Comparison of ENCODE assay signal across 8 mouse cellular contexts in the genomic region with DNA sequence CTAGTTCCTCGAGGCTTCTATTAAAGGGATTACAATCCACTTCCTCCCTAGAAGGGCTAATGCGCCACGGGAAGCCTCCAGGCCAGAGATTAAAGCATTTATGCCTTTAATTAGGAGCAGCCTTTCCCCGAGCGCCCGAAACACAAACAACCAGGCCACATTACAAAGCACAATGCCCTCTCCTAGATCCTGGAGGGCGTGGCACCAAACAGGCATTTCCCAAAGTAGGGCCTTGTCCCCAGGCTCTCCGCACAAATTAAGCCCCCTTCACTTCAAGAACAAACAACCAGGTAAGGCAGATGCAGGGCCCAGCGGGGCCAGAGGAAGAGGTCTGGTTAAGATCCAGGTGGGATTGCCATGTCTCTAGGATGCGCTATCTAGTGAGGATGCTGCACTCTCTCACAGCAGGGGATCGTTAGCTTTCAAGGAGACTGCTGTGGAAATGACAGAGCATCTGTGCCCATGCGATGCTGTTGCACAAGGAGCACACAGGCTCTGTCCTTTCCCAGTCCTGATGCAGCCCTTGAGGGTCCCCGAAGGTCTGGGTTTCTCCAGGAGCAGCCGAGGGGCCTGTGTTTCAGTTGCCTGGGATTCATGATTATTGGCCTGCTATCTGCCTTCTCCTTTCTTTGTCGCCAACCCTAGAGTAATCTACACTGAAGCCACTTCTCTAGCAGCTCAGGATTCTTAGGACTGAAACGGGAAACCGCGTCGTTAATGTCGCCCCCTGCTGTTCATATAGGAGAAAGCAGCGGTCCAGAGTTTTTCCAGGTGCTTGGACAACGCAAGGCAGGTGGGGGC. TPM values are rescaled to one million over a fixed set of nuclear protein-coding genes. Genes with fewer than 3 reads are reported as not detected.
DNase-seq lines count a peak whose midpoint lies in the region; ATAC-seq and TF ChIP-seq lines count a peak whose summit lies in the region.

No protein-coding gene starts in this region.

- H3K79me2 ChIP-seq in C2C12 (ENCODE audit: control insufficient read depth, insufficient read depth) = no peaks in the 10 kb centered on the region

- TF ChIP-seq CTCF in C2C12 (IDR thresholded peaks at IDR 0.05; ENCODE audit: control insufficient read depth, insufficient read depth, insufficient read length) = peak; percentile 44
- peak; percentile 64 for TF ChIP-seq CTCF in cortical plate, adult 2 months (IDR thresholded peaks at IDR 0.05; ENCODE audit: extremely low read depth, insufficient read depth, low read length)

- no peak for ATAC-seq in heart, embryonic 11.5 days (replicated peaks; ENCODE audit: insufficient number of reproducible peaks, low FRiP score, low TSS enrichment)
- peak; percentile 52; the same call in 1 of the 2 replicates for ATAC-seq in kidney, embryonic 14.5 days (ENCODE audit: low FRiP score, low TSS enrichment)
- ATAC-seq in liver, embryonic 13.5 days (ENCODE audit: low read depth) = no peak
- ATAC-seq in neural tube, embryonic 11.5 days (ENCODE audit: insufficient read depth, low FRiP score, low TSS enrichment) = peak; percentile 58; the same call in 1 of the 2 replicates

- H3K27ac ChIP-seq in cortical plate, adult 2 months (ENCODE audit: insufficient read depth, low read length) = no peak overlapping the region
- H3K27ac ChIP-seq in heart, embryonic 11.5 days (ENCODE audit: low read depth, low read length) = no peak overlapping the region
- no peak overlapping the region for H3K27ac ChIP-seq in kidney, embryonic 14.5 days (ENCODE audit: low read depth, low read length)
- no peak overlapping the region for H3K27ac ChIP-seq in liver, embryonic 13.5 days
- H3K27ac ChIP-seq in neural tube, embryonic 11.5 days (ENCODE audit: low read depth, low read length) = no peak overlapping the region

- H3K4me3 ChIP-seq in C2C12 (ENCODE audit: insufficient read depth, poor library complexity, severe bottlenecking) = no peak overlapping the region
- H3K4me3 ChIP-seq in cortical plate, adult 2 months (ENCODE audit: insufficient read depth, low read length) = no peak overlapping the region
- H3K4me3 ChIP-seq in heart, embryonic 11.5 days (ENCODE audit: low read depth, low read length) = peak overlapping the region; percentile 26; the same call in 1 of the 2 replicates
- peak overlapping the region; percentile 19 for H3K4me3 ChIP-seq in kidney, embryonic 14.5 days (ENCODE audit: low read length)
- H3K4me3 ChIP-seq in liver, embryonic 13.5 days (replicated peaks) = no peak overlapping the region
- H3K4me3 ChIP-seq in neural tube, embryonic 11.5 days (ENCODE audit: low read depth, low read length) = no peak overlapping the region

- TF ChIP-seq POLR2A in cortical plate, adult 2 months (IDR thresholded peaks at IDR 0.05; ENCODE audit: extremely low read depth, insufficient read depth, low read length) = no peak

- no peaks in the 10 kb centered on the region for H3K9me3 ChIP-seq in heart, embryonic 11.5 days (replicated peaks; ENCODE audit: control insufficient read depth, low read length)
- H3K9me3 ChIP-seq in kidney, embryonic 14.5 days (ENCODE audit: control insufficient read depth, low read length) = no peaks in the 10 kb centered on the region
- H3K9me3 ChIP-seq in liver, embryonic 13.5 days (replicated peaks) = no peaks in the 10 kb centered on the region
- H3K9me3 ChIP-seq in neural tube, embryonic 11.5 days (ENCODE audit: control insufficient read depth, low read length) = no peaks in the 10 kb centered on the region

- peak overlapping the region; percentile 24; the same call in 1 of the 2 replicates for H3K9ac ChIP-seq in heart, embryonic 11.5 days (ENCODE audit: low read depth, low read length)
- peak overlapping the region; percentile 44; the same call in 1 of the 2 replicates for H3K9ac ChIP-seq in kidney, embryonic 14.5 days (ENCODE audit: low read depth, low read length)
- no peak overlapping the region for H3K9ac ChIP-seq in liver, embryonic 13.5 days
- H3K9ac ChIP-seq in neural tube, embryonic 11.5 days (ENCODE audit: low read length) = peak overlapping the region; percentile 36

- peak; percentile 74 for DNase-seq in R1 (ENCODE audit: low read depth, low spot score)
- peak; percentile 9 for DNase-seq in liver, embryonic 13.5 days
- peak; percentile 69 for DNase-seq in neural tube, embryonic 11.5 days (ENCODE audit: low spot score)
- DNase-seq in thymus, postnatal 14 days = peak; percentile 36

- WGBS in heart, embryonic 11.5 days (ENCODE audit: insufficient replicate concordance) = 6% methylated on average over 22 of the region's 22 CpGs
- 3% methylated on average over 22 of the region's 22 CpGs for WGBS in kidney, embryonic 14.5 days
- 16% methylated on average over 22 of the region's 22 CpGs for WGBS in liver, embryonic 13.5 days (ENCODE audit: insufficient replicate concordance)
- WGBS in neural tube, embryonic 11.5 days = 4% methylated on average over 22 of the region's 22 CpGs

- H3ac ChIP-seq in C2C12 (ENCODE audit: control insufficient read depth, insufficient read length, low read depth) = no peak overlapping the region

- peak overlapping the region; percentile 59 for H3K4me2 ChIP-seq in heart, embryonic 11.5 days
- peak overlapping the region; percentile 51 for H3K4me2 ChIP-seq in kidney, embryonic 14.5 days (replicated peaks; ENCODE audit: low read depth, low read length)
- H3K4me2 ChIP-seq in liver, embryonic 13.5 days = peak overlapping the region; percentile 22
- H3K4me2 ChIP-seq in neural tube, embryonic 11.5 days (ENCODE audit: low read depth) = peak overlapping the region; percentile 34

- no peaks in the 10 kb centered on the region for H3K4me1 ChIP-seq in cortical plate, adult 2 months (ENCODE audit: control insufficient read depth, insufficient read depth, low read length)
- no peaks in the 10 kb centered on the region; the same call in 1 of the 2 replicates for H3K4me1 ChIP-seq in heart, embryonic 11.5 days (ENCODE audit: control insufficient read depth, insufficient read depth, low read length)
- 0 out of 2 replicates have a peak, but pooled peaks cover 6% of the 10 kb centered on the region for H3K4me1 ChIP-seq in kidney, embryonic 14.5 days (ENCODE audit: control insufficient read depth, insufficient read depth, low read length)
- peaks cover 7% of the 10 kb centered on the region; the same call in 1 of the 2 replicates for H3K4me1 ChIP-seq in liver, embryonic 13.5 days (replicated peaks)
- H3K4me1 ChIP-seq in neural tube, embryonic 11.5 days (ENCODE audit: control insufficient read depth, insufficient read depth, low read length) = 0 out of 2 replicates have a peak, but pooled peaks cover 4% of the 10 kb centered on the region

- no peaks in the 10 kb centered on the region for H3K36me3 ChIP-seq in C2C12 (ENCODE audit: control insufficient read depth, insufficient read depth)
- H3K36me3 ChIP-seq in heart, embryonic 11.5 days (ENCODE audit: control insufficient read depth, insufficient read depth, low read length) = no peaks in the 10 kb centered on the region
- H3K36me3 ChIP-seq in kidney, embryonic 14.5 days (ENCODE audit: control insufficient read depth, insufficient read depth, low read length) = no peaks in the 10 kb centered on the region
- H3K36me3 ChIP-seq in liver, embryonic 13.5 days = no peaks in the 10 kb centered on the region
- no peaks in the 10 kb centered on the region for H3K36me3 ChIP-seq in neural tube, embryonic 11.5 days (ENCODE audit: control insufficient read depth, insufficient read depth, low read length)

- no peaks in the 10 kb centered on the region for H3K79me3 ChIP-seq in C2C12 (ENCODE audit: low read depth)

- H3K27me3 ChIP-seq in C2C12 (ENCODE audit: control insufficient read depth, insufficient read depth, insufficient read length) = no peaks in the 10 kb centered on the region
- H3K27me3 ChIP-seq in heart, embryonic 11.5 days (ENCODE audit: control insufficient read depth, insufficient read depth, low read length) = peaks cover 11% of the 10 kb centered on the region
- no peaks in the 10 kb centered on the region for H3K27me3 ChIP-seq in kidney, embryonic 14.5 days (ENCODE audit: control insufficient read depth, insufficient read depth, low read length)
- peaks cover 25% of the 10 kb centered on the region for H3K27me3 ChIP-seq in liver, embryonic 13.5 days
- no peaks in the 10 kb centered on the region for H3K27me3 ChIP-seq in neural tube, embryonic 11.5 days (ENCODE audit: control insufficient read depth, insufficient read depth, low read length)

TF ChIP-seq in C2C12, 6 proteins besides CTCF, POLR2A, EP300 and RAD21:
- no peak for TF ChIP-seq MAX (IDR thresholded peaks at IDR 0.05)
- no peak for TF ChIP-seq MYOD1 (IDR thresholded peaks at IDR 0.05; ENCODE audit: control insufficient read depth, insufficient read length, low read depth)
- no peak for TF ChIP-seq FOSL1 (IDR thresholded peaks at IDR 0.05; ENCODE audit: insufficient read depth, low read length, poor library complexity, severe bottlenecking)
- no peak for TF ChIP-seq USF1 (IDR thresholded peaks at IDR 0.05; ENCODE audit: low read depth)
- TF ChIP-seq CEBPB (IDR thresholded peaks at IDR 0.05; ENCODE audit: low read depth) = no peak
- no peak for TF ChIP-seq MYOG (IDR thresholded peaks at IDR 0.05; ENCODE audit: control insufficient read depth, extremely low read depth, insufficient read length)

RNA-seq across cellular contexts. Expression of a gene that starts 2.7 kb away (rescaled TPM):
- not detected for polyA plus RNA-seq in C2C12 (2012; fragmentation: generic; extraction: Trizol)
- polyA plus RNA-seq in cortical plate, adult 2 months (2012; rRNA removed) = not detected in 2 replicates
- not detected in 2 replicates for polyA plus RNA-seq in heart, embryonic 11.5 days (2014; fragmentation: Nextera tagmentation; extraction: Ambion mirVana)
- not detected in 2 replicates for polyA plus RNA-seq in kidney, embryonic 14.5 days (2014; fragmentation: Nextera tagmentation; extraction: Ambion mirVana)
- polyA plus RNA-seq in liver, embryonic 13.5 days (2015; fragmentation: Nextera tagmentation; extraction: Ambion mirVana) = not detected in 2 replicates
- not detected in 2 replicates for polyA plus RNA-seq in neural tube, embryonic 11.5 days (2014; fragmentation: Nextera tagmentation; extraction: Ambion mirVana)

RNA-seq across cellular contexts. Expression of a gene that starts 34.9 kb away (rescaled TPM):
- polyA plus RNA-seq in C2C12 (2012; fragmentation: generic; extraction: Trizol) = not detected
- polyA plus RNA-seq in cortical plate, adult 2 months (2012; rRNA removed) = not detected in 2 replicates
- not detected in 2 replicates for polyA plus RNA-seq in heart, embryonic 11.5 days (2014; fragmentation: Nextera tagmentation; extraction: Ambion mirVana)
- polyA plus RNA-seq in kidney, embryonic 14.5 days (2014; fragmentation: Nextera tagmentation; extraction: Ambion mirVana) = not detected in 2 replicates
- not detected in 2 replicates for polyA plus RNA-seq in liver, embryonic 13.5 days (2015; fragmentation: Nextera tagmentation; extraction: Ambion mirVana)
- polyA plus RNA-seq in neural tube, embryonic 11.5 days (2014; fragmentation: Nextera tagmentation; extraction: Ambion mirVana) = not detected in 2 replicates

Comparison
In these comparisons a context has a peak if more than half of its experiments do, and no peak if none do; other contexts are left out.
1. H3K4me3 ChIP-seq: peak in heart, embryonic 11.5 days (single experiment) and kidney, embryonic 14.5 days (single experiment); none in C2C12 (single experiment), cortical plate, adult 2 months (single experiment), liver, embryonic 13.5 days (single experiment) and neural tube, embryonic 11.5 days (single experiment).
2. DNase-seq: peak in every context shown above with its lines; median percentile 74 in R1; 69 in neural tube, embryonic 11.5 days; 36 in thymus, postnatal 14 days; 9 in liver, embryonic 13.5 days.
3. ATAC-seq: peak in kidney, embryonic 14.5 days (single experiment) and neural tube, embryonic 11.5 days (single experiment); none in heart, embryonic 11.5 days (single experiment) and liver, embryonic 13.5 days (single experiment).
4. Peak in every context shown above with its lines, with median percentiles within 50 percentile points of each other: H3K4me2 ChIP-seq.